Mouse (Mus musculus) kidney, postnatal 36 days (tissue): Measurements from ENCODE around the gene Spaca4.

Experiments used
- DNase-seq, 2 experiments: peaks; one replicate each; pipeline ENCODE4 v3.0.0; 2021 to 2022; ENCODE audit warnings: mixed read lengths in 2 of 2

The Spaca4 gene

GRCm38 (mm10) chr7:45725151-45725550, 462 bp downstream of the Spaca4 start:
- DNase-seq, result no peak

- DNase-seq, result no peak
Measured at GRCm38 (mm10) chr7:45723781-45724180, 1.8 kb downstream of the Spaca4 start.

GRCm38 (mm10) chr7:45723301-45723700, 2.3 kb downstream of the Spaca4 start:
- DNase-seq, result no peak

- no peak for DNase-seq
Measured at GRCm38 (mm10) chr7:45722348-45722713, 3.3 kb downstream of the Spaca4 start.

GRCm38 (mm10) chr7:45721642-45722347, 3.8 kb downstream of the Spaca4 start:
- no peak for DNase-seq

GRCm38 (mm10) chr7:45721234-45721571, 4.4 kb downstream of the Spaca4 start:
- no peak for DNase-seq

GRCm38 (mm10) chr7:45720413-45721233, 5.0 kb downstream of the Spaca4 start, which contains the start of gene Fam83e:
TSS of gene Fam83e (plus strand) at chr7:45721212.
- DNase-seq, result peak in 1 of 2 experiments; percentile 17

- DNase-seq, result no peak
Measured at GRCm38 (mm10) chr7:45719738-45720412, 5.7 kb downstream of the Spaca4 start.

- no peak for DNase-seq
Measured at GRCm38 (mm10) chr7:45719180-45719579, 6.4 kb downstream of the Spaca4 start.

- DNase-seq, result no peak
Measured at GRCm38 (mm10) chr7:45718331-45718730, 7.3 kb downstream of the Spaca4 start.

- DNase-seq, result peak; percentile 99
Measured at GRCm38 (mm10) chr7:45717918-45718297, 7.7 kb downstream of the Spaca4 start, which contains the start of gene Sphk2. TSS of gene Sphk2 (minus strand) at chr7:45718002.

GRCm38 (mm10) chr7:45716952-45717917, 8.4 kb downstream of the Spaca4 start:
- no peak for DNase-seq

GRCm38 (mm10) chr7:45716460-45716857, 9.2 kb downstream of the Spaca4 start:
- DNase-seq, result no peak

GRCm38 (mm10) chr7:45715741-45716459, 9.7 kb downstream of the Spaca4 start:
- DNase-seq, result peak in 1 of 2 experiments; percentile 31

GRCm38 (mm10) chr7:45715090-45715708, 10.4 kb downstream of the Spaca4 start, which contains the start of gene Rpl18:
TSS of gene Rpl18 (plus strand) at chr7:45715457.
- peak; percentile 99 for DNase-seq

- DNase-seq, result peak; percentile 61 to 79
Measured at GRCm38 (mm10) chr7:45714630-45715089, 11.0 kb downstream of the Spaca4 start.

GRCm38 (mm10) chr7:45713881-45714520, 11.6 kb downstream of the Spaca4 start:
- peak in 1 of 2 experiments; percentile 14 for DNase-seq

GRCm38 (mm10) chr7:45713396-45713795, 12.2 kb downstream of the Spaca4 start:
- DNase-seq, result peak in 1 of 2 experiments; percentile 39

- peak; percentile 93 to 94 for DNase-seq
Measured at GRCm38 (mm10) chr7:45712022-45712757, 13.4 kb downstream of the Spaca4 start.
